Mouse (Mus musculus) ES-Bruce4 (cell line): ENCODE measurements around the gene Mrps22.

ENCODE experiments used
- CTCF ChIP-seq: IDR thresholded peaks from one replicate; pipeline ENCODE4 v1.8.1; 2011; ENCODE audit warnings: low read depth, low read length
- POLR2A ChIP-seq: IDR thresholded peaks from one replicate; pipeline ENCODE4 v1.8.1; 2011; ENCODE audit warnings: low read length; ENCODE audit not compliant: insufficient read depth

DNA sequence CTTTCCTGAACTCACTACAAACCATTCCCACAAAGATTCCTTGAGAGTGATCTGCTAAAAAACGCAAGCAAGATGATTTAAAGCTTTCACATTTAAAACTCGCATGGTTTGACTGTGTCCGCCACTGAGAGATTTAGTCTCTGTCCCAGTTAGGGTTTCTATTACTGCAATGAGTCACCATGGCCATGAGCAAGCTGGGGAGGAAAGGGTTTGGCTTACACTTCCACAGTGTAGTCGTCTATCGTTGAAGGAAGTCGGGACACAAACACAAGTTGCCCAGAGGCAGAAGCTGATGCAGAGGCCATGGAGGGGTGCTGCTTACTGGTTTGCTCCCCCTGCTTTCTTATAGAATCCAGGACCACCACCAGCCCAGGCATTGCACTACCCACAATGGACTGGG lies 1.4 kb downstream of the Mrps22 start:
- TF ChIP-seq CTCF (no peak), POLR2A (no peak)
